Mouse (Mus musculus) ES-Bruce4 (cell line): Measurements from ENCODE around the gene Ugt1a10. TPM values are rescaled to one million over a fixed set of nuclear protein-coding genes. Genes with fewer than 3 reads are reported as not detected.

Experiments
- H3K27ac ChIP-seq: 2 replicates; pipeline ENCODE4 v1.5.1; 2012; ENCODE audit warnings: low read length, inconsistent platforms; ENCODE audit not compliant: insufficient read depth
- H3K27me3 ChIP-seq: 2 replicates; pipeline ENCODE4 v1.6.1; 2012; ENCODE audit warnings: mild to moderate bottlenecking, low read length, inconsistent platforms; ENCODE audit not compliant: control insufficient read depth, poor library complexity, insufficient read depth, severe bottlenecking
- H3K36me3 ChIP-seq: 2 replicates; pipeline ENCODE4 v1.6.1; 2012; ENCODE audit warnings: inconsistent platforms, mild to moderate bottlenecking, low read length, moderate library complexity; ENCODE audit not compliant: control insufficient read depth, poor library complexity, insufficient read depth, severe bottlenecking
- H3K4me1 ChIP-seq: one replicate; pipeline ENCODE4 v1.8.1; 2011; ENCODE audit warnings: low read length; ENCODE audit not compliant: control insufficient read depth, insufficient read depth
- H3K4me3 ChIP-seq: 2 replicates; pipeline ENCODE4 v1.5.1; 2011; ENCODE audit warnings: low read depth, mild to moderate bottlenecking, low read length
- H3K9ac ChIP-seq: 2 replicates; pipeline ENCODE4 v1.6.1; 2012; ENCODE audit warnings: low read depth, mild to moderate bottlenecking, inconsistent platforms; ENCODE audit not compliant: poor library complexity, severe bottlenecking
- H3K9me3 ChIP-seq: replicated peaks from 2 replicates; pipeline ENCODE4 v1.6.1; 2012; ENCODE audit warnings: mild to moderate bottlenecking, low read length, inconsistent platforms; ENCODE audit not compliant: control insufficient read depth, poor library complexity, insufficient read depth, severe bottlenecking
- CTCF ChIP-seq: IDR thresholded peaks from one replicate; pipeline ENCODE4 v1.8.1; 2011; ENCODE audit warnings: low read depth, low read length
- EP300 ChIP-seq: IDR thresholded peaks from 2 replicates; pipeline ENCODE4 v1.6.1; 2011; ENCODE audit warnings: low read depth, low read length; ENCODE audit not compliant: insufficient read depth
- POLR2A ChIP-seq: IDR thresholded peaks from one replicate; pipeline ENCODE4 v1.8.1; 2011; ENCODE audit warnings: low read length; ENCODE audit not compliant: insufficient read depth
- polyA plus RNA-seq: library from polyadenylated mRNA; stranded (reverse); fragments of >200 nt; gene quantifications from 2 replicates; pipeline ENCODE4 v1.2.4, GENCODE M21; 2011; ENCODE audit warnings: low read depth; ENCODE audit not compliant: missing spikeins, insufficient read depth, insufficient read length

The Ugt1a10 gene
- polyA plus RNA-seq, 1 experiment: not detected

- H3K27ac ChIP-seq: no peak within 1 kb of the TSS
- 0 out of 2 replicates have a peak, but pooled peaks cover 5% of the 10 kb centered on the region for H3K9me3 ChIP-seq
- TF ChIP-seq EP300 (no peak), CTCF (no peak), POLR2A (no peak)
- peaks cover 8% of the 10 kb centered on the region for H3K27me3 ChIP-seq
- H3K36me3 ChIP-seq: no peaks in the 10 kb centered on the region
- no peak within 1 kb of the TSS for H3K9ac ChIP-seq
- no peak within 1 kb of the TSS for H3K4me3 ChIP-seq
- H3K4me1 ChIP-seq: no peaks in the 10 kb centered on the region
Measured at GRCm38 (mm10) chr1:88200456-88200855, 145.3 kb downstream of the Ugt1a10 start, which contains the start of gene Ugt1a2. Ugt1a2 (plus strand) TSS chr1:88200601.

- H3K9me3 ChIP-seq: peaks cover 9% of the 10 kb centered on the region; the same call in 1 of the 2 replicates
- peaks cover 10% of the 10 kb centered on the region for H3K27me3 ChIP-seq
- TF ChIP-seq EP300 (no peak), CTCF (no peak), POLR2A (peak; percentile 25)
- H3K4me3 ChIP-seq: peak within 1 kb of the TSS; percentile 72
- H3K9ac ChIP-seq: peak within 1 kb of the TSS; percentile 41
- H3K4me1 ChIP-seq: peaks cover 1% of the 10 kb centered on the region
- no peak within 1 kb of the TSS for H3K27ac ChIP-seq
- no peaks in the 10 kb centered on the region for H3K36me3 ChIP-seq
Measured at GRCm38 (mm10) chr1:88205294-88205922, 150.2 kb downstream of the Ugt1a10 start, which contains the start of gene Dnajb3. Dnajb3 (minus strand) TSS chr1:88205782.

DNA sequence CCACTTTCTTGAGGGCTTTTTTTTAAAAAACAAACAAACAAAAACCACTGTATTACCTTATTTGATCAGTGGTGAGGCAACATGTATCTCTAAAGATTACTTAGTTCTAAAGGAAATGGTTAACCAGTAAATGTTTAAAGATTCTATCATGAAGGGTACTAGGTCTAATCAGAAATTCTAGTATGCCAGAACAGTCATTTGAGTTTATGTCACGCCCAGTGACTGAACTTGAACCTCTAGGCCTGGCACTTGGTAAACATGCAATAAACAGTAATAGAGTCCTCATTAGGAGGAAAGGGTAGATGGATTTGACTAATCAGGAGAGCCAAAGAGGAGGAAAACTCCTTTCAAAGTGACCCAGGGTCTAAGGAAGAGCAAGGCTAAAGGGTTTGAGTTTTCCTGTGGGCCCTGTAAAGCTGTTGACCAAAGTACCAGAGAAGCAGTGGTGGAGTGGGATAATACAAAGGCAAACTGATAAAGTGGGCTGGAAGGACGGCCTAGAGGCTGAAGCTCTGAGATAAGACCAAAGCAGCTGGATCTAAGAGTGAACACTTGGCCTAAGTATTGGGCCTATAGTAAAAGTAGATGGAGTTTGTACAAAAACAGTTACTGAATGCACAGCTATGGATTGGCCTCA lies 151.8 kb downstream of the Ugt1a10 start:
- no peak for TF ChIP-seq EP300
- TF ChIP-seq CTCF: no peak
- no peak for TF ChIP-seq POLR2A
- Histone ChIP-seq H3K4me3 (no peak overlapping the region), H3K27ac (no peak overlapping the region), H3K36me3 (no peaks in the 10 kb centered on the region), H3K9me3 (peaks cover 9% of the 10 kb centered on the region; the same call in 1 of the 2 replicates), H3K9ac (no peak overlapping the region), H3K4me1 (peaks cover 1% of the 10 kb centered on the region), H3K27me3 (peaks cover 10% of the 10 kb centered on the region)

DNA sequence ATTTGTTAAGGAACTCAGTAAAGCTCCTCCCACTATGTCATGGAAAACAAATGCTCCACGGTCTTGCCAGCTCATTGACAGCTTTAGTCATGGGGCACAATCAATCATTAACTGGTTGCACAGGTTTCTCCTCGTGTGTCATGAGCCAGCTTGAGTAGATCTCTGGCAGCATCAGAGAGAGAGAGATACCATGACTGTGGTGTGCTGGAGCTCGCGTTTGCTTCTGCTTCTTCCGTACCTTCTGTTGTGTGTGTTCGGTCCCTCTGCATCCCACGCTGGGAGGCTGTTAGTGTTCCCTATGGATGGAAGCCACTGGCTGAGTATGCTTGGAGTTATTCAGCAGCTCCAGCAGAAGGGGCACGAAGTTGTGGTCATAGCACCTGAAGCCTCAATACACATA lies 156.6 kb downstream of the Ugt1a10 start, which contains the start of gene Ugt1a1:
TSS of gene Ugt1a1 (plus strand) at position 148 of the 400 bp plus-strand sequence.
- Histone ChIP-seq H3K4me3 (no peak within 1 kb of the TSS), H3K27me3 (peaks cover 2% of the 10 kb centered on the region; the same call in 1 of the 2 replicates), H3K4me1 (no peaks in the 10 kb centered on the region), H3K36me3 (no peaks in the 10 kb centered on the region), H3K9me3 (peaks cover 4% of the 10 kb centered on the region; the same call in 1 of the 2 replicates), H3K27ac (no peak within 1 kb of the TSS), H3K9ac (no peak within 1 kb of the TSS)
- no peak for TF ChIP-seq EP300
- TF ChIP-seq CTCF: no peak
- no peak for TF ChIP-seq POLR2A

- TF ChIP-seq POLR2A (no peak), EP300 (no peak), CTCF (no peak)
- no peaks in the 10 kb centered on the region for H3K4me1 ChIP-seq
- H3K9me3 ChIP-seq: peaks cover 7% of the 10 kb centered on the region; the same call in 1 of the 2 replicates
- H3K27me3 ChIP-seq: no peaks in the 10 kb centered on the region
- no peak overlapping the region for H3K27ac ChIP-seq
- H3K4me3 ChIP-seq: no peak overlapping the region
- no peak overlapping the region for H3K9ac ChIP-seq
- H3K36me3 ChIP-seq: no peaks in the 10 kb centered on the region
Measured at GRCm38 (mm10) chr1:88212341-88213045, 157.3 kb downstream of the Ugt1a10 start.

DNA sequence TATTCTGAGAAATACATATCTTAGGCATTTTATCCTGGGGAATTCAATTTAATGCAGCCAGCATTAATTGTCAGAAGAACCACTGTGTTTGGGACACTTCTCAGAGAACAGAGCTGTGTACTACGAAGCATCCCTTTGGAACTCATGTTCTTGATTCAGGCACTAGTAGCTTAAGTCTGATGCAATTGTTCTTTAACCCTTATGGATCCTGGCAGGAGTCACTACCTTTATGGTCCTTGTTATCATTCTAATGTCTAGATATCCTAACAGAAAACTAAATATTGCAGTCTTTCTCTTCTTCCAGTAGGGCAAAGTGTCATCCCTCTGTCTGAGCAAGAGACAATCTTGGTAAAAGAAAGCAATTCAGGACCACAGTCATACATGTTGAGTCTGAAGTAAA lies 157.9 kb downstream of the Ugt1a10 start:
- H3K36me3 ChIP-seq: no peaks in the 10 kb centered on the region
- no peaks in the 10 kb centered on the region for H3K27me3 ChIP-seq
- no peak overlapping the region for H3K4me3 ChIP-seq
- no peak overlapping the region for H3K9ac ChIP-seq
- H3K9me3 ChIP-seq: peaks cover 8% of the 10 kb centered on the region; the same call in 1 of the 2 replicates
- TF ChIP-seq EP300 (no peak), POLR2A (no peak), CTCF (no peak)
- H3K27ac ChIP-seq: no peak overlapping the region
- no peaks in the 10 kb centered on the region for H3K4me1 ChIP-seq
